23 mouse cellular contexts compared by ENCODE assay signal in genomic region chr2:118236196-118236595, GRCm38 (mm10). TPM values are rescaled to one million over a fixed set of nuclear protein-coding genes. Genes with fewer than 3 reads are reported as not detected.
DNase-seq lines count a peak whose midpoint lies in the region; ATAC-seq and TF ChIP-seq lines count a peak whose summit lies in the region.
"Had no signal": no experiment of that assay in that cellular context is flagged by ENCODE, and none has a peak within 500 bp of the region (broad histone marks: within the 10 kb centered on the region; RNA-seq: fewer than 3 reads in every experiment).

No protein-coding gene starts in this region.

- H3K36me3 ChIP-seq in intestine, embryonic 14.5 days (ENCODE audit: control insufficient read depth, insufficient read depth, low read length) = no peaks in the 10 kb centered on the region
- no peaks in the 10 kb centered on the region for H3K36me3 ChIP-seq in intestine, postnatal 0 days (ENCODE audit: control insufficient read depth, insufficient read depth)
- no peaks in the 10 kb centered on the region for H3K36me3 ChIP-seq in embryonic facial prominence, embryonic 11.5 days (replicated peaks; ENCODE audit: control insufficient read depth, insufficient read depth, low read depth, low read length)
- no peaks in the 10 kb centered on the region for H3K36me3 ChIP-seq in limb, embryonic 10.5 days
- H3K36me3 ChIP-seq: embryonic facial prominence, embryonic 13.5 days; forebrain, embryonic 12.5 days; forebrain, embryonic 15.5 days; heart, embryonic 10.5 days; heart, embryonic 13.5 days; hindbrain, embryonic 12.5 days; hindbrain, embryonic 15.5 days; intestine, embryonic 15.5 days had no signal

- H3K9me3 ChIP-seq in intestine, embryonic 14.5 days (ENCODE audit: control insufficient read depth, low read length) = no peaks in the 10 kb centered on the region
- no peaks in the 10 kb centered on the region for H3K9me3 ChIP-seq in intestine, postnatal 0 days (ENCODE audit: control insufficient read depth)
- no peaks in the 10 kb centered on the region for H3K9me3 ChIP-seq in embryonic facial prominence, embryonic 11.5 days (replicated peaks; ENCODE audit: control insufficient read depth, low read length)
- no peaks in the 10 kb centered on the region for H3K9me3 ChIP-seq in limb, embryonic 10.5 days (replicated peaks)
- H3K9me3 ChIP-seq: embryonic facial prominence, embryonic 13.5 days; forebrain, embryonic 12.5 days; forebrain, embryonic 15.5 days; heart, embryonic 10.5 days; heart, embryonic 13.5 days; hindbrain, embryonic 12.5 days; hindbrain, embryonic 15.5 days; intestine, embryonic 15.5 days had no signal

- no peak overlapping the region for H3K4me3 ChIP-seq in intestine, embryonic 14.5 days (ENCODE audit: low read depth, low read length)
- no peak overlapping the region for H3K4me3 ChIP-seq in intestine, postnatal 0 days (ENCODE audit: low read depth, low read length)
- no peak overlapping the region for H3K4me3 ChIP-seq in embryonic facial prominence, embryonic 11.5 days (ENCODE audit: low read depth, low read length)
- H3K4me3 ChIP-seq in limb, embryonic 10.5 days = no peak overlapping the region
- H3K4me3 ChIP-seq: embryonic facial prominence, embryonic 13.5 days; erythroblast, embryonic 14.5 days; forebrain, embryonic 12.5 days; forebrain, embryonic 15.5 days; heart, adult 2 months; heart, embryonic 10.5 days; heart, embryonic 13.5 days; hindbrain, embryonic 12.5 days; hindbrain, embryonic 15.5 days; intestine, embryonic 15.5 days had no signal

- no peak overlapping the region for H3K4me2 ChIP-seq in intestine, embryonic 14.5 days (ENCODE audit: low read length)
- no peak overlapping the region for H3K4me2 ChIP-seq in intestine, postnatal 0 days (replicated peaks; ENCODE audit: low read depth)
- H3K4me2 ChIP-seq in embryonic facial prominence, embryonic 11.5 days (ENCODE audit: low read depth, low read length) = no peak overlapping the region
- H3K4me2 ChIP-seq: embryonic facial prominence, embryonic 13.5 days; forebrain, embryonic 12.5 days; forebrain, embryonic 15.5 days; heart, embryonic 13.5 days; hindbrain, embryonic 12.5 days; hindbrain, embryonic 15.5 days; intestine, embryonic 15.5 days had no signal

- no peak for TF ChIP-seq CTCF in intestine, postnatal 0 days (IDR thresholded peaks at IDR 0.05; ENCODE audit: low read depth)

- no peak overlapping the region for H3K9ac ChIP-seq in intestine, embryonic 14.5 days (ENCODE audit: low read length)
- no peak overlapping the region for H3K9ac ChIP-seq in intestine, postnatal 0 days (ENCODE audit: low read depth, low read length)
- no peak overlapping the region for H3K9ac ChIP-seq in embryonic facial prominence, embryonic 11.5 days (replicated peaks; ENCODE audit: low read length)
- H3K9ac ChIP-seq: forebrain, embryonic 12.5 days; forebrain, embryonic 15.5 days; heart, embryonic 13.5 days; hindbrain, embryonic 12.5 days; hindbrain, embryonic 15.5 days; intestine, embryonic 15.5 days had no signal

- no peaks in the 10 kb centered on the region for H3K4me1 ChIP-seq in intestine, embryonic 14.5 days (replicated peaks; ENCODE audit: control insufficient read depth, insufficient read depth, low read length)
- no peaks in the 10 kb centered on the region for H3K4me1 ChIP-seq in intestine, postnatal 0 days (replicated peaks; ENCODE audit: control insufficient read depth, insufficient read depth, low read length)
- no peaks in the 10 kb centered on the region for H3K4me1 ChIP-seq in embryonic facial prominence, embryonic 11.5 days (ENCODE audit: control insufficient read depth, insufficient read depth, low read length)
- peaks cover 13% of the 10 kb centered on the region for H3K4me1 ChIP-seq in limb, embryonic 10.5 days
- H3K4me1 ChIP-seq: forebrain, embryonic 12.5 days; heart, embryonic 10.5 days; heart, embryonic 13.5 days; hindbrain, embryonic 12.5 days; intestine, embryonic 15.5 days had no signal

- no peak for ATAC-seq in intestine, embryonic 14.5 days (replicated peaks; ENCODE audit: low FRiP score, low TSS enrichment, low read depth)
- no peak for ATAC-seq in intestine, postnatal 0 days
- no peak for ATAC-seq in embryonic facial prominence, embryonic 11.5 days (replicated peaks; ENCODE audit: insufficient number of reproducible peaks, low FRiP score, low TSS enrichment, low read depth)
- ATAC-seq: CD4-positive, CD25-positive, alpha-beta regulatory T cell, adult 4 months; intestine, embryonic 15.5 days had no signal

- no peak overlapping the region for H3K27ac ChIP-seq in intestine, embryonic 14.5 days (ENCODE audit: low read depth)
- H3K27ac ChIP-seq in intestine, postnatal 0 days (ENCODE audit: low read depth, low read length) = no peak overlapping the region
- no peak overlapping the region for H3K27ac ChIP-seq in embryonic facial prominence, embryonic 11.5 days (replicated peaks; ENCODE audit: low read depth, low read length)
- H3K27ac ChIP-seq in limb, embryonic 10.5 days = no peak overlapping the region
- H3K27ac ChIP-seq: embryonic facial prominence, embryonic 13.5 days; forebrain, embryonic 12.5 days; forebrain, embryonic 15.5 days; heart, adult 2 months; heart, embryonic 10.5 days; heart, embryonic 13.5 days; hindbrain, embryonic 12.5 days; hindbrain, embryonic 15.5 days; intestine, embryonic 15.5 days had no signal

- peak; percentile 23 for DNase-seq in intestine, embryonic 14.5 days (ENCODE audit: low spot score)
- DNase-seq in embryonic facial prominence, embryonic 11.5 days (ENCODE audit: low spot score) = peak; percentile 31
- peak; percentile 36 for DNase-seq in limb, embryonic 10.5 days (ENCODE audit: low spot score)
- no peak for DNase-seq in spleen, postnatal 4 days (ENCODE audit: low spot score in 2 of 2)
- DNase-seq in c-Kit-positive CD71-positive TER-119-positive erythroid progenitor cells, embryonic 14.5 days (ENCODE audit: low spot score) = no peak
- DNase-seq: adrenal gland, adult 2 months; adrenal gland, postnatal 14 days; cerebellum, adult 11-12 months; cerebellum, adult 8-10 months; gastrocnemius, postnatal 10 days; heart, adult 2 months; heart, postnatal 14 days had no signal

- WGBS in intestine, embryonic 14.5 days = 84% methylated on average over 7 of the region's 7 CpGs
- 80% methylated on average over 7 of the region's 7 CpGs for WGBS in intestine, postnatal 0 days
- 53% methylated on average over 7 of the region's 7 CpGs for WGBS in embryonic facial prominence, embryonic 11.5 days
- 73% methylated on average over 7 of the region's 7 CpGs for WGBS in limb, embryonic 10.5 days

- H3K27me3 ChIP-seq in intestine, embryonic 14.5 days (replicated peaks; ENCODE audit: control insufficient read depth, insufficient read depth, low read length) = no peaks in the 10 kb centered on the region
- H3K27me3 ChIP-seq in intestine, postnatal 0 days (replicated peaks; ENCODE audit: control insufficient read depth, insufficient read depth, low read length) = no peaks in the 10 kb centered on the region
- H3K27me3 ChIP-seq in embryonic facial prominence, embryonic 11.5 days (ENCODE audit: control insufficient read depth, insufficient read depth, low read length) = no peaks in the 10 kb centered on the region
- H3K27me3 ChIP-seq in limb, embryonic 10.5 days (ENCODE audit: low read depth, poor library complexity, severe bottlenecking) = no peaks in the 10 kb centered on the region
- H3K27me3 ChIP-seq: embryonic facial prominence, embryonic 13.5 days; forebrain, embryonic 12.5 days; forebrain, embryonic 15.5 days; hindbrain, embryonic 12.5 days; hindbrain, embryonic 15.5 days; intestine, embryonic 15.5 days had no signal

RNA-seq across cellular contexts. Expression of gene Fsip1, which starts 20.6 kb away (rescaled TPM):
- polyA plus RNA-seq in intestine, embryonic 14.5 days (2014; fragmentation: Nextera tagmentation; extraction: Ambion mirVana) = 0.36 and 0.49 TPM in 2 replicates
- 0.13 and 0.31 TPM in 2 replicates for polyA plus RNA-seq in intestine, postnatal 0 days (2015; fragmentation: Nextera tagmentation; extraction: Ambion mirVana)
- polyA plus RNA-seq in embryonic facial prominence, embryonic 11.5 days (2014; fragmentation: Nextera tagmentation; extraction: Ambion mirVana) = 2.3 and 2.6 TPM in 2 replicates
- polyA plus RNA-seq in limb, embryonic 10.5 days (2016; fragmentation: Nextera tagmentation; extraction: Ambion mirVana) = 0.88 and 1.2 TPM in 2 replicates
- polyA plus RNA-seq: adrenal gland, adult 2 months; CD4-positive, CD25-positive, alpha-beta regulatory T cell, adult 4 months; erythroblast, embryonic 14.5 days; heart, embryonic 13.5 days had no signal

Comparison
In these comparisons a context has a peak if more than half of its experiments do, and no peak if none do; other contexts are left out.
1. DNase-seq: peak in intestine, embryonic 14.5 days (single experiment), embryonic facial prominence, embryonic 11.5 days (single experiment) and limb, embryonic 10.5 days (single experiment); none in spleen, postnatal 4 days (0 of 2) and c-Kit-positive CD71-positive TER-119-positive erythroid progenitor cells, embryonic 14.5 days (single experiment).